Mouse (Mus musculus) cerebellum, adult 9-10 months (tissue): ENCODE data around the gene Camp.
A peak's percentile ranks its signal among the peaks of the same experiment; 100 is the strongest.
"Not testable (repeated sequence)": the region's sequence is repeated elsewhere in the genome, so short reads cannot be mapped to it uniquely, and the experiment has no call there.

Experiments used
- DNase-seq: peaks from one replicate; pipeline ENCODE4 v3.0.0; 2022

Camp gene

DNA sequence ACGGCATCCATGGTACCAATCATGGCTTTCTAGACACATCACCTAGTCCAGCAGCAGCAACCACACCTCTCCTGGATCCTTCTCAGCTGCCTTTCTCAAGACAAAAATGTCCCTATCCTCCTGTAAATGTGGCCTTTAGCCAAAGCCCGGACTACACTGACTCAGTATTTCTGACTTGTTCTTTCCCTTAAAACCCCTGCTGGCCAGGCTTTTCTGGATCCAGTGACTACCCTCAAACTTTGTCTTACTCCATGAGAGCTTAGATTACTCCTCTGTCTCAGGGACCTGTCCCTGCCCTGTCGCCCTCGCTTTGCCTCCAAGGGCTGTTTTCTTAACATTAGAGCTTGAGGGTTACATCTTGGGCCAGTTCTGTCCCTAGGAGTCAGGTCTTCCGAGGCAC, 682 bp upstream of the Camp start:
- DNase-seq: no peak

DNA sequence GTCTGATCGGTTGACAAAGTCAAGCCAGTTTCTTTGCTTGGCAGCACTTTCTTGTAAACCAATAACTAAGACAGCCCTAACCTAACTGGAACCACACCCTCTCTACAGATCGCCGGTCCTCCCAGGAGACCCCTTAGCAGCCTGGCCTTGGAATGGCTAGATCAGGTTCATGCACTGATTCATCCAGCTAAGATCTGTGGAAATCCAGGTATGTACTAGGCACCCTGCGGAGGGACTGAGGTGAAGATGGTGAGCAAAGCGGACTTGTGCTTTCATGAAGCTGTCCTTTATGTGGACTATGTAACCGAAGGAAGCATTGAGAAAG, 16.4 kb downstream of the Camp start:
- DNase-seq: no peak

DNA sequence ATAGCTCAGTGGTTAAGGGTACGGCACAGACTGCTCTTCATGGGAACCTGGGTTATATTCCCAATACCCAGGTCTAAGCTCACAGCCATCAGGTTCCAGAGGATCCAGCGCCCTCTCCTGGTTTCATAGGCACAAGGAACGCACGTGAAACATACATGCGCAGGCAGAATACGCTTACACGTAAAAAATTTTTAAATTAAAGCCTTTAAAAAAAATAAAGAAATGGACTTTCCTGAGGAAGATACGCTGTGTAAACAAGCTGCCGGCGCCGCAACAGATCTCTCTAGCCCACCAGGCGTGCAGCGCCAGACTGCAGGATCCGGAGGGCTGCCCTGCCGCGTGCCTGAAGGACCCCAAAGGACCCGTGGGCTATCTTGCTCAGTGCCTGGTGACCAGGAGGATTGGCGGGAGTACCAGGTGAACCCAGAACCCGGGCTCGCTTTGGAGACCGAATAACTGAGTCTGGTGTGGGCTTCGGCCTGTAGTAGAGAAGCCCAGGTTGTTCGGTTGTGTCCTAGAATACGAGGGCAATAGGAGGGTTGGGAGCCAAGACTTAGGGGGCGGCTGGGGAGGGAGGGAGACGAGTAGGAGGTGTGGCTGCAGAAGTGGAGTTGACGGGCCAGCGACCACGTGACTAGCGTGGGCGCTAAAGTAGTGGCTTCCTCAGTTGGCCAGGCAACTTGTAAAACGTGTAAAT, 16.9 kb downstream of the Camp start, which contains the start of gene Nme6:
TSS of gene Nme6 (plus strand) at position 359 of the 697 bp plus-strand sequence.
- peak; percentile 85 for DNase-seq

DNA sequence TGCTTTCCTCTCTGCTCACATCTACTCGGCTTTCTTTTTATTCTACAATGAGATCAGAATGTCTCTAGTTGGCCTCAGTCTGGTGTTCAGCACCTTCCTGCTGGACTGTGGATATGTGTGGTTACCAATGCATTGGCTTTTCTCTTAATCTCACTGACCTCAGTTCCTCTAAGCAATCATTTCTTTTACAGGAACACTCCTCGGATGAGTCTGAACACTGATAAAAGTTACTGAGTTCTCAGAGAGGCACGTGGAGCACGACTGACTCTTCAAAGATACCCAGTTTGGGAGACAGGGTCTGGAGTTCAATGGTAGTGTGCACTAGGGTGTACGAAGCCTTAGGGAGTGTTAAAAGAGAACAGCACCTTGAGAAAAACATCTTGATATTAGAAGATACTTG, 23.2 kb downstream of the Camp start:
- DNase-seq: no peak

DNA sequence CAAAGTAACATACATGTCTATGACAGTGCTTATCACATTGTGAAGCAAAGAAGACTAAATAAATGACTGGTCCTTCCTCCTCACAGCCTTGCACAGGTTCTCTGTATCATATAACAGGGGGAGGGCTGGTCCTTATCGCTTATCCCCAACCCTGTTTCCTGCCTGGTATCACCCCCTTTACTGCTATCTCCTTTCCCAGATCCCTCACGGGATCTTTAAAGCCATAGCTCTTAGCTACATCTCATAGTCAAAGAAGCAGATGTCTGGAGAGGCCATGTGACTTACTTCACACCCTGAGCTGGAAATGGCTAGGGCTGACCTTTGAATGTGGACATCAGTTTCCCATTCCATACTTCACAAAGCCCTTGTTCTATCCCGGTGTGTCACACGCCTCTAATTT, 23.7 kb downstream of the Camp start:
- no peak for DNase-seq

DNA sequence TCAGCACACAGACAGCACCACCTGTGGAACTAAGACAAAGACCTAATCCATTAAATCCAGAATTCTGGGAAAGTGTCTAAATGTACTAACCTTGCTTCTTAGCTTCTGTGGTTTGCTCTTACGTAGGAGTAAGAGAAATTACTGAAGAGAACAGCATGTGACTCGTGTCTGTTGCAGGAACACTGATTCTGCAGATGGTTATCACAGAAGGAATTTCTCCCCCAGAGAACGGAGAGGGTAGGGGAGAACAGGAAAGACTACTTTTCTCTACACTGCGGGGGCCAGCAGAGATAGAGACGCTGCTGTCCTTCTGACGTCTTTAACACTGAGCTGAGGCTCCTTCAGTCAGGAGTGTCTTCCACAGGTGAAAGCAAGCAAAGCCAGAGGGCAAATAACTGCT, 33.1 kb downstream of the Camp start:
- no peak for DNase-seq

DNA sequence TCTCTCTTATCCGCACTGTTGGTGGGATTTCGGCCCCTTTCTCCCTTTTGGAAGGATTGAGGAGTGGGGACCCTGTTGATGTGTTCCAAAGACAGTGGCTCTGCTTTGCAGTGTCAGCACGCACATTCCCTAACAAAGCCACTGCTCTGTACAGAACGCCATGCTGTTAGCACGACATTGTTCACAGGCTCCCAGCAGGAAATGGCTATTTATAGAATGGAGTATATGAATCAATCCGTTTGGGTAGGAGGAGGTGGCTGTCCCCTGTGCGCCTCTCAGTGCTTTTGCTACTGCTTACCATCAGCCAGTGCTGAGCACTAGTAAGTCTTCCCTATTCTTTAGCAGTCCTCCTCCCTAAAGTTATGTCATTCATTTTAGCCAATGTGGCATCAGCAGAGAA, 36.0 kb downstream of the Camp start:
- DNase-seq: no peak

DNA sequence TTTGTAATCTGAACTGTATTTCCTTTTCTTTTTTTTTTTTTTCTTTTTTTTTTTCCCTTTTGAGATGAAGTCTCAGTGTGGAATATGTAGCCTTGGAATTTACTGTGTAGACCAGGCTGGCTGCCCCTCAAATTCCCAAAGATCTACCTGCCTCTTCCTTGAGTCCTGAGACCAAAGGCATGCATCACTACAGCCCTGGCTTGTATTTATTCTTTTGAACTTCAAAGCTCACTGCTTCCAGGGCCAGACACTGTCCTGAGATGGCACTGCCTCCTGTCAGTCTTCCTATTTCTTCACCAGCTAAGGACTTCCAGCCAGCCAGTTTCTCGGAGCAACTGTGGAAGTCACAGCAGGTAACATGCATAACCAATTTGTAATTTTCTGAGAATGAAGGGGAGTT, 37.4 kb downstream of the Camp start, which contains the start of gene Spink8:
TSS of gene Spink8 (plus strand) at position 301 of the 400 bp plus-strand sequence.
- no peak for DNase-seq

DNA sequence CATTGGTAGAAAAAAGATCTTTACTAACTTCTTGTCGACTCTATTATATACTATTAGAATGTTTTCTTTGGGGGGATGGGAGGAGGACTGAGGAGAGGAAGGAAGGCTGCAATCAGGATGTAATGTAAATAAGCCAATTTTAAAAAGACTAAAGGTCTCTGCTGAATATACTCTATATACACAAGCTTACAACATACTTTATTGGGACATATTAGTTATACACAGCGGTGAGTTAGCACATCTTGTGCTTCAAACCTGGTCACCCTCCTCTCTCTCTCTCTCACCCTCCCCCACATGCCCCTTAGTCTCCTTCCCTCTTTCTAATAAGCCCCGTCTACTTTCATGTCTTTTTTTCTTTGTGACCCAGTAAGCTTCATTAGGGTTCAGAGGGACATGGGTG, 41.5 kb downstream of the Camp start:
- DNase-seq: no peak

DNA sequence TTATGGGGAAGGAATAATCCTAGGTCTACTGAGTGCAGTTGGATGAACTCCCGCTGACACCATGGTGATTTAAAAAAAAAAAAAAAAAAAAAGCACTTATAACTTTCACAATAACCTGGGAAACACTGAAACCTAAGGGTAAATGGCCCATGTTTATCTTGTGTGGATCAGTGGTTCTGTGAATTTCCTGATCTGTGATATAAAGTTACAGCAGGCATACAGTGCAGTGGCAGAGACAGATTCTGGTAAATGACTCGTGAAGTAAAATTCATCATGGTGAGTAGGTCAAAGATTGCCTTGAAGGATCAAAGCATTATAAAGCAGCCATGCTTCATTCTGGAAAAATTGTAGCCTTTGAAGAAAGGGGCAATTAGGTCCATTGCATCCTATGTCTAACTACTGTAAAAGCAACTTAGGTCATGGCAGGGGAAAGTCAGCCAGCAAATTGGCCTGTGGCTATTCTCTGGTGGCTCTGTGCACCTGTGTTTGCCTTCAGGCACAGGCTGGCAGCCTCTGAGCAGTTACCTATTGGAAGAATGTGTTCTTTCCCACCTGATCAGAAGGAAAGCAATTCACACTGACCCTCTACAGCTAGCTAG, 42.6 kb downstream of the Camp start:
- DNase-seq: no peak

DNA sequence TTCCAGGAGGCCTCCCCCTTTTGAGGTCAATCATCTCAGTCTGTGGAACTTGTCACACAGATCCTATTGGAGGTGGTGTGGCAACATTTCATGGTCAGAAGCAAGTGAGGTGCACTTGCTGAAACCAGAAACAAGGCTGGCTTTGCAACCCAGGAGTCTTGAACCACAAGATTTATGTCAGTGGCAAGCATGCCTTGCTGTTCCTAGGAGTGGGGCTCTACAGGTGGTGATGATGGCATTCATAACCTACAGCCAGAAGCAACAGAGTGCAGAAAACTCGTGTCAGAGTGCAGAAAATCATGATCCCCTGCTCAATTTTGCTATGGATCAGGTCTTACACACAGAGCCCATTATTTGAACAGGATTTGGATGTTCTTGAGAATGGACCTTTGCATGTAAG, 43.2 kb downstream of the Camp start:
- DNase-seq: no peak

DNA sequence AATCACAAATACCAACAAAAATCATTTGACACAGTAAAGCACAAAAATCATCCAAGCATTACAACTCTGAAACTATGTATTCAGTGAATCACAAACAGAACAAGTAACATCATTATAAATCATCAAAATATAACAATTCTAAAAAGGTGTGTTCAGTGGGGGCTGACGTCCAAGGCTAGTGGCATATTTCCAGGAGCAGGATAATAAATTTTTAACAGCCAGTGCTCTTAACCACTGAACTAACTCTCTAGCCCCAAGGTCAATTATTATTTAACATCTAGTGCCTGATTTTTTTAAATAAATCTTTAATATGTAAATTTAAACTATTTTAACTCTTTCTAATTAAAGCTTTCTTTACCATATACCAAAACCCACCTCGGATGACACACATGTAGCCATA, 43.8 kb downstream of the Camp start:
- DNase-seq: not testable (repeated sequence)

DNA sequence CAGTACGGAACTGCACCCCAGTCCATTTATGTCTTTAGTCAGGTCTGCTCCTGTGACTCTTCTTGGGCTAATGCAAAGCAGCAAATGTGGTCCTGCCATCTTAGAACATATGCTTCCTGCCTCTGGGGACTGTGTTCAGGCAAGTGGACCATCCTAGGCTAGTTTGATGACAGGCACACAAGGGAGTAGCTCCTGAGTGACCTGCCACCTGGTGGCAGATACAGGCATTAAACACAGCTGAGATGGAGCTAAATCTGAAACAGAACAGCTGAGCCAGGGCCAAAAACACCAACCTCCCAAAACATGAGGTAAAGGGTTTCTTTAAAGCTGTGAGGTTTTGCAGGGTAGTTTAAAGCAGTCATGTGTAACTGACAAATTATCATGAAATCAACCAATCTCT, 51.4 kb downstream of the Camp start:
- DNase-seq: peak; percentile 3
